Mouse (Mus musculus): ENCODE results near the gene Inpp5k.

GRCm38 (mm10) chr11:75610021-75610420, 20.8 kb upstream of the Inpp5k start:
- TF ChIP-seq POLR2A (IDR thresholded peaks at IDR 0.05; ENCODE audit: extremely low read depth, insufficient read depth, low read length) (no peak), CTCF (IDR thresholded peaks at IDR 0.05; ENCODE audit: extremely low read depth, insufficient read depth, low read length) (no peak)

Measured in cortical plate, adult 2 months (tissue).